Mouse (Mus musculus) gastrocnemius, postnatal 14 days (tissue): Measurements from ENCODE around the gene BC003965. TPM values are rescaled to one million over a fixed set of nuclear protein-coding genes. Genes with fewer than 3 reads are reported as not detected.

ENCODE experiments used
- DNase-seq: peaks from one replicate; pipeline ENCODE4 v3.0.0; 2021; ENCODE audit warnings: mixed read lengths
- intact Hi-C: fragments of 180-260 bp; cut with DNase I; formaldehyde crosslinking; loops from one replicate; pipeline ENCODE4 v1.15.1; 2025; ENCODE audit warnings: low total_unique reads
- long read RNA-seq, 2 experiments: library from polyadenylated mRNA; stranded (forward); transcript quantifications; one replicate each; pipeline ENCODE4 v2.0.0; 2021
- total RNA-seq, 2 experiments: library from RNA; stranded (reverse); gene quantifications; 2 replicates each; pipeline ENCODE4 v1.2.3; 2021

Gene BC003965
- total RNA-seq, result 10 to 100 TPM; 13.0 to 13.1 TPM
- long read RNA-seq, experiment 1, transcript BC003965-201 (2 exons, 3,030 nt), result major isoform, 20 of 31 reads
- long read RNA-seq, experiment 1, transcript BC003965-202 (1 exons, 3,109 nt), result minor isoform, 9 of 31 reads
- long read RNA-seq, experiment 1, partial matches to known transcripts, result 0 of 31 reads
- long read RNA-seq, experiment 1, other reads (novel, unspliced or antisense), result 2 of 31 reads
- long read RNA-seq, experiment 2, transcript BC003965-201 (2 exons, 3,030 nt), result major isoform, 26 of 31 reads
- long read RNA-seq, experiment 2, partial matches to known transcripts, result 0 of 31 reads
- long read RNA-seq, experiment 2, other reads (novel, unspliced or antisense), result 2 of 31 reads

GRCm38 (mm10) chr17:25184129-25184691, at the start of gene BC003965:
Gene BC003965, plus strand, starts transcription at chr17:25184554.
- intact Hi-C loops, result loop anchor here (5.0 to 10.0 kb wide), 2 partner anchors 47 to 81 kb away; no protein-coding TSS in a partner anchor
- peak; percentile 95 for DNase-seq

- DNase-seq, result no peak
- intact Hi-C loops, result loop anchor here (5.0 kb wide), 1 partner anchor 47 kb away; the partner anchor contains the start of gene BC003965
Observed at GRCm38 (mm10) chr17:25135622-25136021, 48.7 kb upstream of the BC003965 start.

GRCm38 (mm10) chr17:25138803-25139202, 45.6 kb upstream of the BC003965 start:
- intact Hi-C loops, result loop anchor here (5.0 kb wide), 1 partner anchor 43 kb away; the partner anchor contains the start of gene BC003965
- DNase-seq, result no peak

GRCm38 (mm10) chr17:25139960-25140359, 44.4 kb upstream of the BC003965 start:
- DNase-seq, result no peak
- intact Hi-C loops, result loop anchor here (5.0 kb wide), 1 partner anchor 42 kb away; the partner anchor contains the start of gene BC003965

- intact Hi-C loops, result no loop called here
- DNase-seq, result no peak
Observed at GRCm38 (mm10) chr17:25162161-25162560, 22.2 kb upstream of the BC003965 start, which contains the start of gene Ccdc154. Gene Ccdc154, plus strand, starts transcription at chr17:25162461.

GRCm38 (mm10) chr17:25163387-25163786, 21.0 kb upstream of the BC003965 start:
- intact Hi-C loops, result no loop called here

GRCm38 (mm10) chr17:25164770-25165169, 19.6 kb upstream of the BC003965 start:
- no peak for DNase-seq
- intact Hi-C loops, result no loop called here

More at GRCm38 (mm10) chr17:25163387-25163786, 21.0 kb upstream of the BC003965 start:
- DNase-seq, result no peak

- intact Hi-C loops, result no loop called here
- DNase-seq, result no peak
Observed at GRCm38 (mm10) chr17:25165970-25166671, 18.2 kb upstream of the BC003965 start.

- intact Hi-C loops, result no loop called here
- DNase-seq, result no peak
Observed at GRCm38 (mm10) chr17:25169706-25170105, 14.6 kb upstream of the BC003965 start.

- DNase-seq, result no peak
- intact Hi-C loops, result no loop called here
Observed at GRCm38 (mm10) chr17:25172558-25172957, 11.8 kb upstream of the BC003965 start.

GRCm38 (mm10) chr17:25175411-25175810, 8.9 kb upstream of the BC003965 start, which contains the start of gene Gm38655:
Gene Gm38655, minus strand, starts transcription at chr17:25175471.
- no peak for DNase-seq
- intact Hi-C loops, result no loop called here

GRCm38 (mm10) chr17:25183232-25183631, 1.1 kb upstream of the BC003965 start:
- intact Hi-C loops, result loop anchor here (5.0 to 10.0 kb wide), 2 partner anchors 46 to 82 kb away; no protein-coding TSS in a partner anchor
- DNase-seq, result no peak

- no peak for DNase-seq
- intact Hi-C loops, result loop anchor here (5.0 to 10.0 kb wide), 2 partner anchors 48 to 80 kb away; no protein-coding TSS in a partner anchor
Observed at GRCm38 (mm10) chr17:25184961-25185360, 607 bp downstream of the BC003965 start.

GRCm38 (mm10) chr17:25187784-25188149, 3.4 kb downstream of the BC003965 start:
- intact Hi-C loops, result loop anchor here (10.0 kb wide), 1 partner anchor 77 kb away; no protein-coding TSS in a partner anchor
- DNase-seq, result no peak

GRCm38 (mm10) chr17:25188150-25189031, 4.0 kb downstream of the BC003965 start, which contains the start of gene Unkl:
Gene Unkl, plus strand, starts transcription at chr17:25188397.
- peak; percentile 80 for DNase-seq
- intact Hi-C loops, result loop anchor here (10.0 kb wide), 1 partner anchor 76 kb away; no protein-coding TSS in a partner anchor

- intact Hi-C loops, result loop anchor here (10.0 kb wide), 1 partner anchor 76 kb away; no protein-coding TSS in a partner anchor
- no peak for DNase-seq
Observed at GRCm38 (mm10) chr17:25189091-25189490, 4.7 kb downstream of the BC003965 start.

- no peak for DNase-seq
- intact Hi-C loops, result no loop called here
Observed at GRCm38 (mm10) chr17:25202401-25202800, 18.0 kb downstream of the BC003965 start.

GRCm38 (mm10) chr17:25210006-25210405, 25.7 kb downstream of the BC003965 start:
- intact Hi-C loops, result no loop called here
- DNase-seq, result no peak
